Mouse (Mus musculus) olfactory bulb, adult 2 months (tissue): Measurements from ENCODE around the gene Commd6.

Source experiments
- CTCF ChIP-seq: fragments of 200-500 bp; IDR thresholded peaks from 2 replicates; pipeline ENCODE4 v1.5.1; 2012; ENCODE audit warnings: low read depth, mild to moderate bottlenecking, low read length, moderate library complexity; ENCODE audit not compliant: insufficient read depth
- POLR2A ChIP-seq: fragments of 200-500 bp; IDR thresholded peaks from 2 replicates; pipeline ENCODE4 v1.6.1; 2012; ENCODE audit warnings: mild to moderate bottlenecking, low read depth, low read length, moderate library complexity; ENCODE audit not compliant: insufficient read depth

GRCm38 (mm10) chr14:101594001-101594400 lies 46.5 kb downstream of the Commd6 start:
- TF ChIP-seq CTCF (no peak), POLR2A (no peak)
